Mouse (Mus musculus): Measurements from ENCODE around the gene Rpain. TPM values are rescaled to one million over a fixed set of nuclear protein-coding genes. Genes with fewer than 3 reads are reported as not detected.

Gene Rpain
- 10 to 100 TPM; 29.7 to 44.8 (median 37.6) TPM for total RNA-seq (2022)

GRCm38 (mm10) chr11:70969821-70970559, at the start of gene Rpain, which contains the start of gene Nup88:
Rpain (plus strand) TSS chr11:70970213.
Nup88 (minus strand) TSS chr11:70969973.
- peak; percentile 84 to 94 for DNase-seq (ENCODE audit: low spot score in 2 of 2)

- DNase-seq (ENCODE audit: low spot score in 2 of 2): no peak
Observed at GRCm38 (mm10) chr11:70931461-70931860, 38.6 kb upstream of the Rpain start.

GRCm38 (mm10) chr11:70935316-70935715, 34.7 kb upstream of the Rpain start:
- DNase-seq (ENCODE audit: low spot score in 2 of 2): no peak

GRCm38 (mm10) chr11:70942596-70942995, 27.4 kb upstream of the Rpain start:
- no peak for DNase-seq (ENCODE audit: low spot score in 2 of 2)

- DNase-seq (ENCODE audit: low spot score in 2 of 2): no peak
Observed at GRCm38 (mm10) chr11:70943651-70944050, 26.4 kb upstream of the Rpain start.

GRCm38 (mm10) chr11:70944935-70945817, 24.8 kb upstream of the Rpain start:
- DNase-seq (ENCODE audit: low spot score in 2 of 2): no peak

- DNase-seq (ENCODE audit: low spot score in 2 of 2): no peak
Observed at GRCm38 (mm10) chr11:70954711-70955110, 15.3 kb upstream of the Rpain start.

GRCm38 (mm10) chr11:70960786-70961554, 9.0 kb upstream of the Rpain start:
- no peak for DNase-seq (ENCODE audit: low spot score in 2 of 2)

GRCm38 (mm10) chr11:70964222-70964907, 5.6 kb upstream of the Rpain start:
- DNase-seq (ENCODE audit: low spot score in 2 of 2): no peak

GRCm38 (mm10) chr11:70969271-70969794, 680 bp upstream of the Rpain start:
- DNase-seq (ENCODE audit: low spot score in 2 of 2): no peak

GRCm38 (mm10) chr11:70970560-70971540, 837 bp downstream of the Rpain start:
- DNase-seq (ENCODE audit: low spot score in 2 of 2): peak in 1 of 2 experiments; percentile 45

- no peak for DNase-seq (ENCODE audit: low spot score in 2 of 2)
Observed at GRCm38 (mm10) chr11:70972586-70972985, 2.6 kb downstream of the Rpain start.

GRCm38 (mm10) chr11:70973947-70974346, 3.9 kb downstream of the Rpain start:
- no peak for DNase-seq (ENCODE audit: low spot score in 2 of 2)

GRCm38 (mm10) chr11:70975193-70975592, 5.2 kb downstream of the Rpain start:
- peak in 1 of 2 experiments; percentile 31 for DNase-seq (ENCODE audit: low spot score in 2 of 2)

GRCm38 (mm10) chr11:70977293-70977692, 7.3 kb downstream of the Rpain start:
- no peak for DNase-seq (ENCODE audit: low spot score in 2 of 2)

GRCm38 (mm10) chr11:70980232-70980631, 10.2 kb downstream of the Rpain start:
- DNase-seq (ENCODE audit: low spot score in 2 of 2): no peak

GRCm38 (mm10) chr11:70980751-70981510, 10.9 kb downstream of the Rpain start:
- DNase-seq (ENCODE audit: low spot score in 2 of 2): no peak

- no peak for DNase-seq (ENCODE audit: low spot score in 2 of 2)
Observed at GRCm38 (mm10) chr11:70982030-70982429, 12.0 kb downstream of the Rpain start.

All from left cerebral cortex, adult 8-10 months (tissue).